Mouse (Mus musculus) right cerebral cortex, postnatal 25 days (tissue): ENCODE data around the gene BC053393.
"Not testable (repeated sequence)": the region's sequence is repeated elsewhere in the genome, so short reads cannot be mapped to it uniquely, and the experiment has no call there.

Experiments used
- DNase-seq: peaks from one replicate; pipeline ENCODE4 v3.0.0; 2022

The BC053393 gene

GRCm38 (mm10) chr11:46571327-46571726 is at the start of gene BC053393:
BC053393 (plus strand) TSS chr11:46571536.
- no peak for DNase-seq

- DNase-seq = no peak
Measured at GRCm38 (mm10) chr11:46522719-46523118, 48.6 kb upstream of the BC053393 start.

GRCm38 (mm10) chr11:46523912-46524311 is 47.4 kb upstream of the BC053393 start, which contains the start of gene Gm12169:
Gm12169 (plus strand) TSS chr11:46524212.
- DNase-seq = no peak

GRCm38 (mm10) chr11:46530149-46530548 is 41.2 kb upstream of the BC053393 start:
- no peak for DNase-seq

GRCm38 (mm10) chr11:46536978-46537377 is 34.4 kb upstream of the BC053393 start:
- no peak for DNase-seq

GRCm38 (mm10) chr11:46543530-46543929 is 27.8 kb upstream of the BC053393 start:
- no peak for DNase-seq

- DNase-seq = no peak
Measured at GRCm38 (mm10) chr11:46549721-46550120, 21.6 kb upstream of the BC053393 start.

- peak; percentile 25 for DNase-seq
Measured at GRCm38 (mm10) chr11:46552741-46553140, 18.6 kb upstream of the BC053393 start.

GRCm38 (mm10) chr11:46561096-46561495 is 10.2 kb upstream of the BC053393 start:
- DNase-seq = no peak

- DNase-seq = no peak
Measured at GRCm38 (mm10) chr11:46564671-46565070, 6.7 kb upstream of the BC053393 start.

- no peak for DNase-seq
Measured at GRCm38 (mm10) chr11:46565967-46566366, 5.4 kb upstream of the BC053393 start.

GRCm38 (mm10) chr11:46569107-46569506 is 2.2 kb upstream of the BC053393 start:
- no peak for DNase-seq

- DNase-seq = no peak
Measured at GRCm38 (mm10) chr11:46578771-46579281, 7.5 kb downstream of the BC053393 start.

- no peak for DNase-seq
Measured at GRCm38 (mm10) chr11:46580428-46580827, 9.1 kb downstream of the BC053393 start.

GRCm38 (mm10) chr11:46582741-46583140 is 11.4 kb downstream of the BC053393 start:
- no peak for DNase-seq

GRCm38 (mm10) chr11:46592416-46592815 is 21.1 kb downstream of the BC053393 start:
- DNase-seq = no peak

- DNase-seq = no peak
Measured at GRCm38 (mm10) chr11:46619929-46620328, 48.6 kb downstream of the BC053393 start.

GRCm38 (mm10) chr11:46620414-46621168 is 49.3 kb downstream of the BC053393 start:
- no peak for DNase-seq

GRCm38 (mm10) chr11:46629211-46629795 is 58.0 kb downstream of the BC053393 start, which contains the start of gene Dppa1:
Dppa1 (minus strand) TSS chr11:46629261.
- DNase-seq = no peak

GRCm38 (mm10) chr11:46631635-46632034 is 60.3 kb downstream of the BC053393 start:
- peak; percentile 29 for DNase-seq

- DNase-seq = not testable (repeated sequence)
Measured at GRCm38 (mm10) chr11:46635516-46635915, 64.2 kb downstream of the BC053393 start.

GRCm38 (mm10) chr11:46636568-46636967 is 65.2 kb downstream of the BC053393 start:
- DNase-seq = no peak
